Mouse (Mus musculus) heart, postnatal 10 days (tissue): Measurements from ENCODE around the gene Nudc. TPM values are rescaled to one million over a fixed set of nuclear protein-coding genes. Genes with fewer than 3 reads are reported as not detected.

Experiments used
- DNase-seq, 2 experiments: peaks; one replicate each; pipeline ENCODE4 v3.0.0; 2021
- intact Hi-C: fragments of 180-260 bp; cut with DNase I; formaldehyde crosslinking; loops from one replicate; pipeline ENCODE4 v1.15.1; 2025
- total RNA-seq, 2 experiments: library from RNA; stranded (reverse); gene quantifications; 2 replicates each; pipeline ENCODE4 v1.2.3; 2021

Nudc gene
- 10 to 100 TPM; 71.0 to 74.5 TPM for total RNA-seq

- intact Hi-C loops, result no loop called here
- peak; percentile 97 for DNase-seq
These were observed at the start of gene Nudc for GRCm38 (mm10) chr4:133545272-133546231. Gene Nudc (minus strand): TSS chr4:133545996.

GRCm38 (mm10) chr4:133595538-133595937 is 49.7 kb upstream of the Nudc start:
- DNase-seq, result no peak
- intact Hi-C loops, result no loop called here

- peak; percentile 72 to 82 for DNase-seq
- intact Hi-C loops, result loop anchor here (1.0 to 2.0 kb wide), 2 partner anchors 58 to 230 kb away; partner anchors contain the start of gene Zdhhc18
These were observed 46.8 kb upstream of the Nudc start for GRCm38 (mm10) chr4:133592570-133592969.

GRCm38 (mm10) chr4:133584059-133584951 is 38.5 kb upstream of the Nudc start, which contains the start of gene Gpn2:
Gene Gpn2 (plus strand): TSS chr4:133584362.
- peak; percentile 85 to 92 for DNase-seq
- intact Hi-C loops, result no loop called here

GRCm38 (mm10) chr4:133583690-133584058 is 37.9 kb upstream of the Nudc start:
- no peak for DNase-seq
- intact Hi-C loops, result no loop called here

- intact Hi-C loops, result no loop called here
- DNase-seq, result no peak
These were observed 32.2 kb upstream of the Nudc start for GRCm38 (mm10) chr4:133577983-133578382.

- no peak for DNase-seq
- intact Hi-C loops, result no loop called here
These were observed 29.0 kb upstream of the Nudc start for GRCm38 (mm10) chr4:133574843-133575202.

- intact Hi-C loops, result no loop called here
- peak; percentile 94 to 96 for DNase-seq
These were observed 28.5 kb upstream of the Nudc start, which contains the start of gene Gpatch3 for GRCm38 (mm10) chr4:133574070-133574842. Gene Gpatch3 (plus strand): TSS chr4:133574745.

- no peak for DNase-seq
- intact Hi-C loops, result no loop called here
These were observed 24.3 kb upstream of the Nudc start for GRCm38 (mm10) chr4:133570066-133570466.

- intact Hi-C loops, result no loop called here
- no peak for DNase-seq
These were observed 23.7 kb upstream of the Nudc start for GRCm38 (mm10) chr4:133569291-133570065.

GRCm38 (mm10) chr4:133567251-133567650 is 21.5 kb upstream of the Nudc start:
- DNase-seq, result no peak
- intact Hi-C loops, result no loop called here

- intact Hi-C loops, result no loop called here
- peak; percentile 83 to 87 for DNase-seq
These were observed 17.4 kb upstream of the Nudc start for GRCm38 (mm10) chr4:133563123-133563571.

GRCm38 (mm10) chr4:133561622-133562021 is 15.8 kb upstream of the Nudc start:
- no peak for DNase-seq
- intact Hi-C loops, result no loop called here

- DNase-seq, result no peak
- intact Hi-C loops, result no loop called here
These were observed 14.1 kb upstream of the Nudc start for GRCm38 (mm10) chr4:133559846-133560245.

GRCm38 (mm10) chr4:133557041-133557717 is 11.4 kb upstream of the Nudc start:
- intact Hi-C loops, result no loop called here
- DNase-seq, result no peak

GRCm38 (mm10) chr4:133553448-133554330 is 7.9 kb upstream of the Nudc start:
- intact Hi-C loops, result no loop called here
- peak; percentile 8 to 57 for DNase-seq

- peak; percentile 68 to 71 for DNase-seq
- intact Hi-C loops, result no loop called here
These were observed 7.1 kb upstream of the Nudc start, which contains the start of gene Nr0b2 for GRCm38 (mm10) chr4:133552768-133553447. Gene Nr0b2 (plus strand): TSS chr4:133553376.
